Mouse (Mus musculus) yolk sac, embryonic 10.5 days (tissue): ENCODE data around the gene Pla2g4c.
"Not testable (repeated sequence)": the region's sequence is repeated elsewhere in the genome, so short reads cannot be mapped to it uniquely, and the experiment has no call there.

Experiments
- DNase-seq: peaks from one replicate; pipeline ENCODE4 v3.0.0-alpha.2; 2017; ENCODE audit warnings: low spot score

Gene Pla2g4c

GRCm38 (mm10) chr7:13324316-13324715 lies at the start of gene Pla2g4c:
Gene Pla2g4c, plus strand, starts transcription at chr7:13324655.
- DNase-seq = no peak

GRCm38 (mm10) chr7:13277081-13277480 lies 47.4 kb upstream of the Pla2g4c start, which contains the start of gene Lig1:
Gene Lig1, plus strand, starts transcription at chr7:13277283.
- no peak for DNase-seq

GRCm38 (mm10) chr7:13277833-13278232 lies 46.6 kb upstream of the Pla2g4c start:
- no peak for DNase-seq

- peak; percentile 95 for DNase-seq
Measured at GRCm38 (mm10) chr7:13278308-13278891, 46.1 kb upstream of the Pla2g4c start, which contains the start of gene Zswim9. Gene Zswim9, minus strand, starts transcription at chr7:13278721.

DNA sequence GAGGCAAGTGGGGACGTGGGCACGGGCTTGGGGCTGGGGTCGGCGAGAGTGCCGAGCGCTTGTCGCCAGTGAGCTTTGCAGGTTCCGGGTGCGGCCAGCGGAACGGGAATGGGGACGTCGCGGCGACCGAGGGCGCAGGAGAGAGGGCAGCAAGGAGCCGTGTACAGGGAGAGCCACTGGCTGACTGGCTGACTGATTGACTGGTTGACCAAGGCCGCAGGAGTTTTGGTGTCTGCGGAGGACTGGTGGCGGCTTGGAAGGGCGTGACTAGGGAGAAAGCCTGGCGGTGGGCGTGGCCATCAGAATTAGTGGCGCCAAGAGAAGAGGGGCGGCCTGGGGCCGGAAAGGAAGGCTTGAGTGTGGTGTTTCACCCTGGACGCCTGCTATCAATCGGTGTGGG lies 45.5 kb upstream of the Pla2g4c start:
- not testable (repeated sequence) for DNase-seq

DNA sequence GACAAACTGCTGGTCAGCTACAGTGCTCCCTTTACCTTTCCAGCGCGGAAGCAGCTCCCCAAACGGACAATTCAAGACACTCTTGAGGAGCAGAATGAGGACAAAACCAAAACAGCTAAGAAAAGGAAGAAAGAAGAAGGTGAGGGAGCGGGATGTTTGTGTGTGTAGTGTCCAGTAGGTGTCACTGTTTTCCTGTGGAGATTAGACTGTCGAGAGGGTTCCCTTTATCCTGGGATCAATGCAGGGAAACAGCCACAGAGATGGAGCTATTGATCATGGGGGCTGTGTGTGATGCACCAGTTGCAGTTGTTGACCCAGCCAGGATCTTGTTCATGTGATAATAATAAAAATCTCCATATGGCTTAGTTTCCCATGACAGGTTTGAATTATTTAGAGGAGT lies 35.8 kb upstream of the Pla2g4c start:
- no peak for DNase-seq

DNA sequence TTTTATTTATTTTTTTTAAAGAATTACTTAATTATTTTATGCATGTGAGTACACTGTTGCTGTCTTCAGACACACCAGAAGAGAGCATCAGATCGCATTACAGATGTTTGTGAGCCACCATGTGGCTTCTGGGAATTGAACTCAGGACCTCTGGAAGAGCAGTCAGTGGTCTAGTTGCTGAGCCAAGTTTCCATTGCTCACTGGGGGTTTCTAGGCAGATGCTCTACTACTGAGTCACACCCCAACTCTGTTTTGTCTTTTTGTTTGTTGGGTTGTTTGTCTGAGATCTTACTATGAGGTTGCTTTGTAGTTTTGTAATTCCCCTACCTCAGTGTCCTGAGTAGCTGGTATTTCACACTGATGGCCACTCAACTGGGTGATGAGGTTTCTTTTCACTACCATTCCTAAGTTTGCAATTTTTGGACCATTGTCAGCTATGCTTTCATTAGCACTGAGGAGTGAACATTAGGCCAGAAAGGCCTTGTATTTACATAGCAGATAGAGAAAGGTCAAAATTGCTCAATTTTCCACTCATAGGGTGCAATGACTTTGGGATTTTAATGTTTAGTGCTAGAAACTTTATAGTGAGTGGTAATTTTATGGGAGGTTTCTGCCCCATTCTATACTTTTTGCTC lies 34.3 kb upstream of the Pla2g4c start:
- no peak for DNase-seq

GRCm38 (mm10) chr7:13291370-13291769 lies 33.1 kb upstream of the Pla2g4c start:
- DNase-seq = no peak

DNA sequence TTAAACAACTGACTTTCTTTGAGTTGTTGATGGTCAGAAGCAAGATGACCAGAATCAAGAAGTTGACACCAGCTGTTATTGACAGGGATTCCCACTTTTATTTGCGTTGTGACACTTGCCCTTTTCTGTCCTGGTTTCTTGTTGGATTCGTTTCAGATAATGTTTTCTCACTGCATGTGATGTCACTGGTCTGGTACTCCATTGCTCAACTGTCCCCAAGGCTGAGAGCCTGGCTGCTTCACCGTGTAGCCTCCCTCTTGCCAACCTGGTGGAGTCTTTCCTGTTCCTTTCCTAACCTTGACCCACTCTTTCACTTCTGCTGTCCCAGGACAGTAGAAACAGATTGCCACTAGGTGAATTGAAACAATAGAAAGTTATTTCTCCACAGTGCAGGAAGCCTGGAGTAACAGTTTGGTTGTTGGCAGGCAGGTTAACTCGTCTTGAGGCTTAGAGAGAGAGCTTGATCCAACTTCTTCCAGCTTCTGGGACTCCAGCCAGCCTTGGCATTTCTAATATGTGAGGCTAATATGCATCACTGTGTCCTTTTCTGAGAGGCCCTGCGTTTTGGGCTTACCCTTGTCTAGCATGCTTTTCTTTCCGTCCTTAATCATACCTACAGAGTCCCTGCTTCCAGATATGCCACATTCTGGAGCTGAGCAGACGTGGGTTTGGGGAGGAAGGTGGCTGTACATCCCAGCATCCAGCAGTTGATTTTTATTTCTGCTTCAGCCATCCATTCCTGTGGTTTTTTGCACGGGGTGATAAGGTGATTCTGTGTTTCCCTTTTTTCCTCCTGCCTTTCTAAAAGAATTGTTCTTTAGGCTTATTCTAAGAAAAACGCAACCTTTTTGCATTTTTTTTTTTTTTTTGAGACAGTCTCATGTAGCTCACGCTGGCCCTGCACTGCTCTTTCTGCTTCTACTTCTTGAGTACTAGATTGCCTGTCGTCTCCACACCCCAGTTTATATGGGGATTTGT lies 30.3 kb upstream of the Pla2g4c start:
- DNase-seq = no peak

- no peak for DNase-seq
Measured at GRCm38 (mm10) chr7:13295256-13295655, 29.2 kb upstream of the Pla2g4c start.

DNA sequence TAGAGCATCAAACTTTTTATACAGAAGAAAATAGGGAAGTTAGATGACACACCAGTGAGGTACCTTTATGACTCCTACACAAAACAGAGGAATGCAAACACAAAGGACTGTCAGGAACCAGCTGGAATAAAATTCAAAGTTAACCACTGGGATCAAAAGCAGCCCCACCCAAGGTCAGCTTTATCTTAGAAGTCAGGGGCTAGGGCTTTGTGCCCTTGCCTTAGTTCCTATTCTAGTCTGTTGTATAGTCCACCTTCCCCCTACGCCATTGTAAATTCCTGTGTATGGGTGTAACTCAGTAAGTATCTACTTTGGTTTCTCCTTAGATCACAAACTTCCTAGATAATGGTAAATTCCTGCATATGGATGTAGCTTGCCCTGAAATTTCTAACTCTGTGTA lies 26.8 kb upstream of the Pla2g4c start:
- no peak for DNase-seq

DNA sequence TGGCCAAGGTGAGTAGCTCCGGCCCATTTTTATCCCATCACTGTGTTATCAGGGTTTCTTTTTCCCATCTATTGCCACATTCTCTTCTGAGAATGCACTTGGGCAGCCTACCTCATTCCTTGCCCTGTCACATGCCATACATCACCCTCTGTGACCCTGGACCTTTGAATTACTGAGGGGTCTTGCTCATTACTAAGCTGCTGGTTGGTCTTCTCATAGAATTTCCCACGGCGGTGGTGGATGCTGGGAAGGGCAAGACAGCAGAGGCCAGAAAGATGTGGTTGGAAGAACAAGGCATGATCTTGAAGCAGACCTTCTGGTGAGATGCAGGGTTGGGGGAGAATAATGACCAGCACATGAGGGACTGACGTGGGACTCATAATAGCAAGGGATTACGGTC lies 25.6 kb upstream of the Pla2g4c start:
- DNase-seq = no peak

DNA sequence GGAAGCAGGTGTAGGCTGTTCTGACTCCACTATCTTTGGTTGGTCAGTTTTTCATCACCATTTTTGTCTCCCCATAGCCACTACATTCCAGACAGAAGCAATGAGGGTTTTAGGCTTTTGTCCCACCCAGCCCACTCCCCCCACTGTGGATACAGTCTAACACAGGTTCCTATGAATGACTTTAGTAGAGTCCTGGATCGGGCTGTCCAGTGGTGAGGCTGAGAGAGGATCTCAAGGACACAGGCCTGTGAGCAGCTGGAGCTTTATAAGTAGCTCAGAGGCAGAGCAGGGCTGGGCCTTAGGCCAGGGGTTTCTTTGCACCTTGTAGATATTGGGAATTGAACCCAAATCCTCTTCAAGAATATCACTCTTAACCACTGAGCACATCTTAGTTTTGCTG lies 22.8 kb upstream of the Pla2g4c start:
- no peak for DNase-seq

DNA sequence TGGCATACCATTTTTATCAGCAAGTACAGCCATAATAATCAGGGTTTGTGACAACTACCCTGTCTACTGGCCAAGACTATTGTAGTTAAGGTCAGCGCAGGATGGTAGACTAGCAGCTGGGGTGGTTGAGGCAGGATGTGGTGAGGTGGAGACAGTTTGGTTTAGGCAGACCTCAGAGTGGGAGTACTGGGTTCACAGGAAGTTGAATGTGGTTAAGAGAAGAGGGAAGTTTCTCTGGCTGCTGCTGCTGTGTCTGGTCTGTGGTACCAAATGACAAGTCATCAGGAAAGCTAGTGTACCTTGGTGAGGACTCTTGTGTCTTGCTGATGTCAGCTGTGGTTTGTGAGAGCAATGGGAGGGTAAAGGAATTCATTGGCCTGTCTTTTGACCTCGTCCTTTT lies 21.7 kb upstream of the Pla2g4c start:
- no peak for DNase-seq

- no peak for DNase-seq
Measured at GRCm38 (mm10) chr7:13303372-13303771, 21.1 kb upstream of the Pla2g4c start.

GRCm38 (mm10) chr7:13309407-13309806 lies 15.0 kb upstream of the Pla2g4c start:
- no peak for DNase-seq

GRCm38 (mm10) chr7:13310493-13311199 lies 13.8 kb upstream of the Pla2g4c start:
- DNase-seq = no peak

GRCm38 (mm10) chr7:13311401-13311800 lies 13.1 kb upstream of the Pla2g4c start:
- DNase-seq = no peak

GRCm38 (mm10) chr7:13314095-13314597 lies 10.3 kb upstream of the Pla2g4c start:
- no peak for DNase-seq

DNA sequence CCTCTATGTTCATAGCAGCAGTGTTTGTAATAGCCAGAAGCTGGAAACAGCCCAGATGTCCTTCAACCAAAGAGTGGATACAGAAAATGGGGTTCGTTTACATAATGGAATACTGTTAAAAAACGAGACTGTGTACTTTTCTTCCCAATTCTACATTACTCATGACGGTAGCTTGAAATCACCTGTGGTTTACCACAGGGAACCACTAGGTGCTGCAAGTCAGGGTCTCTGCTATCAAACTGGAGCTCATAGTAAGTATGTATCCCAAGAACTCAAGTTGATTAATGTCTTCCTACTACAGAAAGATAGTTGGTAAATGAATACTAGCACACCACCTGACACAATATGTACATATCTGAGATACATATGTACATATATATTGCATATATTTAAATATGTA lies 3.0 kb upstream of the Pla2g4c start:
- DNase-seq = no peak

DNA sequence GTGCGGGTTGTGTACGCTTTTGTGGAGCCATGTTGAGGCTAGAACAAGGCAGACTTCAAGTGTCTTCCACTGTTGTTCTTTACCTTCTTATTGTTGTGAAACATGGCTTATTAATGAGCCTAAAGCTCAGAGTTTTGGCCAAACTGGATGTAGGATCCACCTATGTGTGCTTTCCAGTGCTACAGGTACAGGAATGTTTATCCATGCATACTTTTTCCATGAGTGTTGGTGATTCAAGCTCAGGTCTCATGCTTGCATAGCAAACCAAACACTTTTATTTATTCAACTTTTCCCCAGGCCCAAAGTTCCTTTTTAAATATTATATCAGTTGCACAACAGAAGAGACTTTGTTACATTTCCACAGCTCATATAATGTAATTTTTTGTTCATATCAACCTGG lies 6.1 kb downstream of the Pla2g4c start:
- DNase-seq = no peak

- no peak for DNase-seq
Measured at GRCm38 (mm10) chr7:13355943-13356342, 31.5 kb downstream of the Pla2g4c start.
